Mouse (Mus musculus) testis, adult 10 weeks (tissue): ENCODE measurements around the gene Insc. TPM values are rescaled to one million over a fixed set of nuclear protein-coding genes. Genes with fewer than 3 reads are reported as not detected.

Experiments used
- polyA plus RNA-seq: library from polyadenylated mRNA; stranded (reverse); fragments of 350-450 nt; fragmentation: Illumina TruSeq; extraction: RNeasy Lipid Tissue Mini Kit (QIAGEN cat#74804); gene quantifications from one replicate; pipeline ENCODE4 v1.2.3, GENCODE M21; 2014; ENCODE audit warnings: low read depth, low replicate concordance

Gene Insc
- 0.74 TPM for polyA plus RNA-seq

GRCm38 (mm10) chr7:114743022-114743780 lies at the start of gene Insc:
TSS of gene Insc (plus strand) at chr7:114743694.

GRCm38 (mm10) chr7:114718300-114718699 lies 25.2 kb upstream of the Insc start, which contains the start of gene Calcb:
TSS of gene Calcb (plus strand) at chr7:114718643.

Other genes starting within 250 kb of the Insc start
- gene Cyp2r1, start 180.7 kb upstream of the Insc start, polyA plus RNA-seq: 19.9 TPM
- 1.6 TPM for gene Calca, start 107.3 kb upstream of the Insc start, polyA plus RNA-seq
- not detected for gene Calcb, start 25.1 kb upstream of the Insc start, polyA plus RNA-seq